Mouse (Mus musculus) cortical plate, adult 2 months (tissue): ENCODE results near the gene Tecr.

Experiments
- CTCF ChIP-seq: fragments of 200-500 bp; IDR thresholded peaks from 2 replicates; pipeline ENCODE4 v1.5.1; 2011; ENCODE audit warnings: mild to moderate bottlenecking, control low read depth, low read length; ENCODE audit not compliant: insufficient read depth; ENCODE audit errors: extremely low read depth
- POLR2A ChIP-seq: fragments of 200-500 bp; IDR thresholded peaks from 2 replicates; pipeline ENCODE4 v1.6.1; 2011; ENCODE audit warnings: mild to moderate bottlenecking, low read length, control low read depth; ENCODE audit not compliant: insufficient read depth; ENCODE audit errors: extremely low read depth

GRCm38 (mm10) chr8:83652744-83653661, 45.2 kb upstream of the Tecr start:
- no peak for TF ChIP-seq CTCF
- no peak for TF ChIP-seq POLR2A
